Mouse (Mus musculus): ENCODE data around the gene Pald1. TPM values are rescaled to one million over a fixed set of nuclear protein-coding genes. Genes with fewer than 3 reads are reported as not detected.

Gene Pald1
- total and polyA plus RNA-seq, 2 experiments from 2014 or later, result 14.4 to 23.7 TPM

GRCm38 (mm10) chr10:61424500-61424899 lies 41.2 kb upstream of the Pald1 start:
- Histone ChIP-seq H3K9me3 (ENCODE audit: low read length) (no peaks in the 10 kb centered on the region), H3K9ac (no peak overlapping the region), H3K4me2 (ENCODE audit: low read depth) (peak overlapping the region; percentile 37), H3K27me3 (ENCODE audit: insufficient read depth, low read length) (peaks cover 9% of the 10 kb centered on the region), H3K4me1 (ENCODE audit: insufficient read depth) (no peaks in the 10 kb centered on the region), H3K36me3 (ENCODE audit: insufficient read depth) (peaks cover 3% of the 10 kb centered on the region; the same call in 1 of the 2 replicates), H3K4me3 (ENCODE audit: low read depth, low read length) (no peak overlapping the region), H3K27ac (ENCODE audit: low read depth, low read length) (no peak overlapping the region)
- peak; percentile 41 for DNase-seq
- WGBS, result 11% methylated on average over 7 of the region's 7 CpGs
- ATAC-seq, result peak; percentile 57
- TF ChIP-seq CTCF (IDR thresholded peaks at IDR 0.05; ENCODE audit: low read depth), result no peak

GRCm38 (mm10) chr10:61423289-61423688 lies 40.0 kb upstream of the Pald1 start:
- H3K9me3 ChIP-seq (ENCODE audit: low read length), result no peaks in the 10 kb centered on the region
- DNase-seq (no peak), ATAC-seq (no peak)
- WGBS, result 42% methylated on average over 10 of the region's 10 CpGs
- H3K27me3 ChIP-seq (ENCODE audit: insufficient read depth, low read length), result peaks cover 21% of the 10 kb centered on the region
- H3K4me2 ChIP-seq (ENCODE audit: low read depth), result no peak overlapping the region
- H3K4me3 ChIP-seq (ENCODE audit: low read depth, low read length), result no peak overlapping the region
- H3K27ac ChIP-seq (ENCODE audit: low read depth, low read length), result no peak overlapping the region
- 0 out of 2 replicates have a peak, but pooled peaks cover 2% of the 10 kb centered on the region for H3K4me1 ChIP-seq (ENCODE audit: insufficient read depth)
- H3K9ac ChIP-seq, result no peak overlapping the region
- TF ChIP-seq CTCF (IDR thresholded peaks at IDR 0.05; ENCODE audit: low read depth), result peak; percentile 48
- H3K36me3 ChIP-seq (ENCODE audit: insufficient read depth), result no peaks in the 10 kb centered on the region; the same call in 1 of the 2 replicates

GRCm38 (mm10) chr10:61422861-61423260 lies 39.5 kb upstream of the Pald1 start:
- ATAC-seq, result no peak
- Histone ChIP-seq H3K9ac (no peak overlapping the region), H3K27ac (ENCODE audit: low read depth, low read length) (no peak overlapping the region), H3K4me3 (ENCODE audit: low read depth, low read length) (no peak overlapping the region), H3K9me3 (ENCODE audit: low read length) (no peaks in the 10 kb centered on the region), H3K27me3 (ENCODE audit: insufficient read depth, low read length) (peaks cover 24% of the 10 kb centered on the region), H3K4me1 (ENCODE audit: insufficient read depth) (0 out of 2 replicates have a peak, but pooled peaks cover 3% of the 10 kb centered on the region), H3K36me3 (ENCODE audit: insufficient read depth) (no peaks in the 10 kb centered on the region; the same call in 1 of the 2 replicates), H3K4me2 (ENCODE audit: low read depth) (no peak overlapping the region)
- no peak for DNase-seq
- 86% methylated on average over 12 of the region's 12 CpGs for WGBS
- TF ChIP-seq CTCF (IDR thresholded peaks at IDR 0.05; ENCODE audit: low read depth), result no peak

- Histone ChIP-seq H3K27me3 (ENCODE audit: insufficient read depth, low read length) (peaks cover 28% of the 10 kb centered on the region), H3K4me2 (ENCODE audit: low read depth) (no peak overlapping the region), H3K4me3 (ENCODE audit: low read depth, low read length) (no peak overlapping the region), H3K27ac (ENCODE audit: low read depth, low read length) (no peak overlapping the region), H3K36me3 (ENCODE audit: insufficient read depth) (no peaks in the 10 kb centered on the region), H3K4me1 (ENCODE audit: insufficient read depth) (0 out of 2 replicates have a peak, but pooled peaks cover 3% of the 10 kb centered on the region), H3K9me3 (ENCODE audit: low read length) (no peaks in the 10 kb centered on the region), H3K9ac (no peak overlapping the region)
- DNase-seq (no peak), ATAC-seq (no peak)
- no peak for TF ChIP-seq CTCF (IDR thresholded peaks at IDR 0.05; ENCODE audit: low read depth)
- 79% methylated on average over 4 of the region's 4 CpGs for WGBS
These were observed 36.7 kb upstream of the Pald1 start for GRCm38 (mm10) chr10:61420011-61420410.

GRCm38 (mm10) chr10:61419146-61419545 lies 35.8 kb upstream of the Pald1 start:
- DNase-seq (no peak), ATAC-seq (no peak)
- Histone ChIP-seq H3K27me3 (ENCODE audit: insufficient read depth, low read length) (peaks cover 28% of the 10 kb centered on the region), H3K9me3 (ENCODE audit: low read length) (no peaks in the 10 kb centered on the region), H3K9ac (no peak overlapping the region), H3K4me2 (ENCODE audit: low read depth) (no peak overlapping the region), H3K4me3 (ENCODE audit: low read depth, low read length) (no peak overlapping the region), H3K36me3 (ENCODE audit: insufficient read depth) (no peaks in the 10 kb centered on the region), H3K27ac (ENCODE audit: low read depth, low read length) (no peak overlapping the region), H3K4me1 (ENCODE audit: insufficient read depth) (0 out of 2 replicates have a peak, but pooled peaks cover 3% of the 10 kb centered on the region)
- 8% methylated on average over 24 of the region's 24 CpGs for WGBS
- TF ChIP-seq CTCF (IDR thresholded peaks at IDR 0.05; ENCODE audit: low read depth), result no peak

- ATAC-seq (peak; percentile 43), DNase-seq (no peak)
- peak overlapping the region; percentile 53 for H3K9ac ChIP-seq
- H3K4me1 ChIP-seq (ENCODE audit: insufficient read depth), result 0 out of 2 replicates have a peak, but pooled peaks cover 3% of the 10 kb centered on the region
- peaks cover 28% of the 10 kb centered on the region for H3K27me3 ChIP-seq (ENCODE audit: insufficient read depth, low read length)
- 4% methylated on average over 45 of the region's 50 CpGs for WGBS
- H3K4me3 ChIP-seq (ENCODE audit: low read depth, low read length), result peak overlapping the region; percentile 45
- no peak for TF ChIP-seq CTCF (IDR thresholded peaks at IDR 0.05; ENCODE audit: low read depth)
- H3K4me2 ChIP-seq (ENCODE audit: low read depth), result peak overlapping the region; percentile 89
- H3K36me3 ChIP-seq (ENCODE audit: insufficient read depth), result no peaks in the 10 kb centered on the region
- no peak overlapping the region for H3K27ac ChIP-seq (ENCODE audit: low read depth, low read length)
- no peaks in the 10 kb centered on the region for H3K9me3 ChIP-seq (ENCODE audit: low read length)
These were observed 35.0 kb upstream of the Pald1 start for GRCm38 (mm10) chr10:61418131-61418900.

GRCm38 (mm10) chr10:61417672-61418071 lies 34.3 kb upstream of the Pald1 start, which contains the start of gene Nodal:
Nodal (plus strand) TSS chr10:61417972.
- DNase-seq (no peak), ATAC-seq (no peak)
- no peak for TF ChIP-seq CTCF (IDR thresholded peaks at IDR 0.05; ENCODE audit: low read depth)
- H3K4me1 ChIP-seq (ENCODE audit: insufficient read depth), result 0 out of 2 replicates have a peak, but pooled peaks cover 3% of the 10 kb centered on the region
- no peaks in the 10 kb centered on the region for H3K9me3 ChIP-seq (ENCODE audit: low read length)
- no peak within 1 kb of the TSS for H3K27ac ChIP-seq (ENCODE audit: low read depth, low read length)
- H3K27me3 ChIP-seq (ENCODE audit: insufficient read depth, low read length), result peaks cover 28% of the 10 kb centered on the region
- H3K4me2 ChIP-seq (ENCODE audit: low read depth), result peak within 1 kb of the TSS; percentile 89
- peak within 1 kb of the TSS; percentile 45 for H3K4me3 ChIP-seq (ENCODE audit: low read depth, low read length)
- 30% methylated on average over 10 of the region's 10 CpGs for WGBS
- H3K9ac ChIP-seq, result peak within 1 kb of the TSS; percentile 53
- H3K36me3 ChIP-seq (ENCODE audit: insufficient read depth), result no peaks in the 10 kb centered on the region
